Mouse (Mus musculus) lung, embryonic 14.5 days (tissue): ENCODE results near the gene Ldlr. TPM values are rescaled to one million over a fixed set of nuclear protein-coding genes. Genes with fewer than 3 reads are reported as not detected.

Experiments
- ATAC-seq: fragments of 200-750 bp; cut with Nextera tagmentation; 2 replicates; pipeline ENCODE4 v1.8.0; 2017; ENCODE audit warnings: mild to moderate bottlenecking, moderate TSS enrichment, moderate library complexity; ENCODE audit not compliant: insufficient read depth
- DNase-seq: peaks from one replicate; pipeline ENCODE4 v3.0.0-alpha.2; 2015
- H3K27ac ChIP-seq: fragments of 300-500 bp; sonication (generic); 2 replicates; pipeline ENCODE4 v1.5.1; 2014; ENCODE audit warnings: low read depth, mild to moderate bottlenecking, moderate library complexity
- H3K27me3 ChIP-seq: fragments of 300-500 bp; sonication (generic); 2 replicates; pipeline ENCODE4 v1.6.1; 2014; ENCODE audit warnings: low read length, control low read depth; ENCODE audit not compliant: insufficient read depth
- H3K36me3 ChIP-seq: fragments of 300-500 bp; sonication (generic); 2 replicates; pipeline ENCODE4 v1.6.1; 2014; ENCODE audit warnings: control low read depth; ENCODE audit not compliant: insufficient read depth
- H3K4me1 ChIP-seq: fragments of 300-500 bp; sonication (generic); 2 replicates; pipeline ENCODE4 v1.6.1; 2014; ENCODE audit warnings: antibody characterized with exemption, control low read depth; ENCODE audit not compliant: insufficient read depth
- H3K4me2 ChIP-seq: fragments of 300-500 bp; sonication (generic); 2 replicates; pipeline ENCODE4 v1.6.1; 2014; ENCODE audit warnings: mild to moderate bottlenecking
- H3K4me3 ChIP-seq: fragments of 300-500 bp; sonication (generic); 2 replicates; pipeline ENCODE4 v1.5.1; 2014; ENCODE audit warnings: low read depth, low read length
- H3K9ac ChIP-seq: fragments of 300-500 bp; sonication (generic); 2 replicates; pipeline ENCODE4 v1.6.1; 2014
- H3K9me3 ChIP-seq: fragments of 300-500 bp; sonication (generic); 2 replicates; pipeline ENCODE4 v1.6.1; 2016; ENCODE audit warnings: low read depth, low read length, control low read depth
- CTCF ChIP-seq: IDR thresholded peaks from 2 replicates; pipeline ENCODE4 v1.5.1; 2016; ENCODE audit warnings: antibody characterized with exemption, low read depth
- WGBS: fragments of 180-500 bp; shearing (Covaris S2); extraction: QIAGEN DNeasy Blood & Tissue Kit; methylation state at CpG from one replicate; pipeline ENCODE4 v1.1.7; 2014; 5-methylcytosine and 5-hydroxymethylcytosine counted together
- polyA plus RNA-seq: library from polyadenylated mRNA; unstranded; fragments of >200 nt; fragmentation: Nextera tagmentation; extraction: Ambion mirVana; gene quantifications from 2 replicates; pipeline ENCODE4 v1.2.1, GENCODE M21; 2014

Gene Ldlr
- polyA plus RNA-seq, 1 experiment from 2014 or later, result 24.4 TPM

DNA sequence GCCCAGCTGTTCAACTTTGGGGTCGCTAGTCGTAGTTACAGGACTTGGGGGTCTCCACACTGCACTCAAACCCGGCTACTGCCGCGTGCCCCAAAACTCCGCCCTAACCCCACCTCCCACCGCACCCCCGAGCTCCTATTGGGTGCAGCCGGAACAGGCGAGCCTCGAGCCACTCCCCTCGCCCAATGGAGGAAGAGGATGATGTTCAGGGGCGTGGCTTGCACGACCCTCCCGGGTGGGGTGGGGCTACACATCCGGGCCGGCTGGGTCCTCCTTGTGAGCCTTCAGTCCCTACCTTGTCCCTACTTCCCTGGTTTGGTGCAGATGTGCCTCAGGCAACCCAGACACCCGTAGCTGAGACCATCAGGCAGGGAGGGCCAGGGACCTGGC lies 859 bp downstream of the Ldlr start:
- Histone ChIP-seq H3K9me3 (no peaks in the 10 kb centered on the region), H3K4me2 (peak overlapping the region; percentile 73), H3K36me3 (peaks cover 26% of the 10 kb centered on the region; the same call in 1 of the 2 replicates), H3K27me3 (no peaks in the 10 kb centered on the region), H3K4me3 (peak overlapping the region; percentile 78), H3K27ac (peak overlapping the region; percentile 97), H3K4me1 (peaks cover 14% of the 10 kb centered on the region; the same call in 1 of the 2 replicates), H3K9ac (peak overlapping the region; percentile 69)
- under 1% methylated on average over 18 of the region's 18 CpGs for WGBS
- ATAC-seq (peak; percentile 93), DNase-seq (peak; percentile 98)
- TF ChIP-seq CTCF, result no peak

DNA sequence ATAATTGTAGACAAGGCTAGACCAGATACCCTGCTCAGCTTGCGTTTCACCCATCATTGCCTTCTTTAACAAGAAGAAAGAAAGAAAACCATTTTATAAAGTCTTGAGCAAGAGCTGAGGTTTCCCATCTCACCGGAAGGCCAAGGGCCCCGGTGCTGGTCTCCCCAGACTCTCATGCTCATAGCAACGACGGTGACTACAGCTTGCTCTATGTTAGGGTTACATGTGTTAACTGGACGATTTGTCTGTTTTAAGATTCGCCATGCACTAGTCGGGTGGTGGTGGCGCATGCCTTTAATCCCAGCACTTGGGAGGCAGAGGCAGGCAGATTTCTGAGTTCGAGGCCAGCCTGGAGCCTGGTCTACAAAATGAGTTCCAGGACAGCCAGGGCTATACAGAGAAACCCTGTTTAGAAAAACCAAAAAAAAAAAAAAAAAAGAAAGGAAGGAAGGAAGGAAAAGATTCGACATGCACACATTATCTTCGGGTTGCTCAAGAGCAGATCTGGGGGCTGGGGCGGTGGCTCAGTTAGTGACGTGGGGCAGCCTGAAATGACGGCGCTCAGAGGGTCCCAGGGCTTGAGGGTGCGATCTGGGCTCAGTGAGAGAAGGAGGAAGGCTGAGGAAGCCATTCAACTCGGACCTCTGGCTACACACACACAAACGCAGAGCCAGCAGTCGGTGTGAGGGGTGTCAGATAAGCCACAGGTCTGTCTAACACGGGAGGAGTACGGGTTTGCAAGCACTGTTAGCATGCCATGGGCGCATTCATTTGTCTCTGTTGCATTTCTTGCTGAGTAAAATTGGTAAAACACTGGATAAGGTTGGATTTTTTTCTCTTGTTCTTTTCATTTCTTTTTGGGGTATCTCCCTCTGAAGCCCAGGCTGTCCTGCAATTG lies 2.2 kb downstream of the Ldlr start:
- no peaks in the 10 kb centered on the region for H3K27me3 ChIP-seq
- peak overlapping the region; percentile 78 for H3K4me3 ChIP-seq
- H3K4me2 ChIP-seq, result peak overlapping the region; percentile 73
- H3K9me3 ChIP-seq, result no peaks in the 10 kb centered on the region
- H3K9ac ChIP-seq, result peak overlapping the region; percentile 4
- H3K27ac ChIP-seq, result peak overlapping the region; percentile 48; the same call in 1 of the 2 replicates
- 52% methylated on average over 23 of the region's 23 CpGs for WGBS
- H3K4me1 ChIP-seq, result peaks cover 14% of the 10 kb centered on the region; the same call in 1 of the 2 replicates
- ATAC-seq, result no peak
- DNase-seq, result no peak
- H3K36me3 ChIP-seq, result peaks cover 34% of the 10 kb centered on the region; the same call in 1 of the 2 replicates
- TF ChIP-seq CTCF, result no peak

DNA sequence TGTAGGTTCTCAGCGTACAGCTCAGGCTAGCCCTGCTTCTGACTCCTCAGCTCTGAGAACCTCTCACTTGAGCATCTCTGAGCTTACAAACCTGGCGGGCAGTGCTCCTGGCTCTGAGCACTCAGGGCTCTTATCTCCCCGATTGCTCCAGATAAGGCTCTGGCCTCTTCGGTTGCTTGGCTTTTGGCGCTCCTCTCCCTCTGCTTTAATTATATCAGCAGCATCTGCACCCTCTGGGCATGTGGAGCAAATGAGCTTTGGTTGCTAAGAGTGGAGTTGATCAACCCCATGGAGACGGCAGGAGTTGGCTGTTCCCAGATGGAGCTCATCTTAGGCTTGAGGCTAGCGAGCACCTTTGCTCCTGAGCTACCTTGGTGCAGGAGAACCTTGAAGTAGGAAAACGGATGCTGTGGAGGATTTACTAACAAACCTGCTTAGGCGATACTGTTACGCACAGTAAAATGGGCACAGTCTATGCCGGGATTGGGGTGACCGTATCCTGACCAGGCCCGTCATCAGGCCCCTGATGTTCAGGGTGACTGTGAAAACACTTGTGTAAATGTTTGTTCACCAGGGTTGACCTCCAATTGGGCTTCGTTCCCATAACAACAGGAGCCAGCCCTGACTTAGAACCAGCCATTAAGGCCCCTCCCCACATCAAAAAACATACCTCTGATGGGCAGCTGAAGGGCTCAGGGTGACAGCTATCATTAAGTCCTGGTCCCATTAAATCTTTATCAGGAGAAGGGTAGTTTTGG lies 3.1 kb downstream of the Ldlr start:
- ATAC-seq (no peak), DNase-seq (no peak)
- H3K4me1 ChIP-seq, result peaks cover 14% of the 10 kb centered on the region; the same call in 1 of the 2 replicates
- H3K9ac ChIP-seq, result peak overlapping the region; percentile 4
- peak overlapping the region; percentile 1; the same call in 1 of the 2 replicates for H3K4me3 ChIP-seq
- H3K27ac ChIP-seq, result peak overlapping the region; percentile 48
- H3K27me3 ChIP-seq, result no peaks in the 10 kb centered on the region
- H3K4me2 ChIP-seq, result peak overlapping the region; percentile 73
- 54% methylated on average over 14 of the region's 14 CpGs for WGBS
- TF ChIP-seq CTCF, result no peak
- peaks cover 36% of the 10 kb centered on the region; the same call in 1 of the 2 replicates for H3K36me3 ChIP-seq
- no peaks in the 10 kb centered on the region for H3K9me3 ChIP-seq

DNA sequence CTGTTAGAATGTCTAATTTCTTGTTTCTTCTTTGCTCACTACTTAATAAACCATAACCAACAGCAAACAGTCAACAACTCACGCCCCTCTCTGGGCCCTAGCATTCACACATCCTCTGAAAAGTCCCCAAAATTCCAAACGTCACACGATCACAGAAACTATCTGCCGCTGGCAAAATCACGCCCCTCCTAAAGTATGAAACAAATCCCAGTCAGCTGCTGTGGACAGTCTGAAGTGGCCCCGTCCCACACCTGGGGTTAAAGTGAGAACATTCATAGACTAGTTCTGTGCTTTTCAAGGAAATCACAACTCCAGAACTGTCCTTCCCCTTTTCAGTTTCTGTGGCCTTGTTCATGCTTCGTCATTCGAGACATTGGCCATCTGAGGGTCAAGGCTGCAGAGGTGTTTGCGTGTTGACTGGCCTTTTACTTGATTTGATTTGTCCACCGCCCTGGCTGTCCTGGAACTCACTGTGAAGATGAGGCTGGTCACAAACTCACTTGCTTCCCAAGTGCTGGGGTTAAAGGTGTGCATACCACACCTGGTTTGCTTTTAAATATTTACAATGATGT lies 5.1 kb downstream of the Ldlr start:
- Histone ChIP-seq H3K27ac (no peak overlapping the region), H3K4me3 (no peak overlapping the region), H3K9me3 (no peaks in the 10 kb centered on the region), H3K36me3 (peaks cover 55% of the 10 kb centered on the region), H3K4me1 (peaks cover 14% of the 10 kb centered on the region; the same call in 1 of the 2 replicates), H3K4me2 (no peak overlapping the region), H3K27me3 (no peaks in the 10 kb centered on the region), H3K9ac (no peak overlapping the region)
- DNase-seq (no peak), ATAC-seq (no peak)
- 79% methylated on average over 10 of the region's 10 CpGs for WGBS
- TF ChIP-seq CTCF, result no peak

DNA sequence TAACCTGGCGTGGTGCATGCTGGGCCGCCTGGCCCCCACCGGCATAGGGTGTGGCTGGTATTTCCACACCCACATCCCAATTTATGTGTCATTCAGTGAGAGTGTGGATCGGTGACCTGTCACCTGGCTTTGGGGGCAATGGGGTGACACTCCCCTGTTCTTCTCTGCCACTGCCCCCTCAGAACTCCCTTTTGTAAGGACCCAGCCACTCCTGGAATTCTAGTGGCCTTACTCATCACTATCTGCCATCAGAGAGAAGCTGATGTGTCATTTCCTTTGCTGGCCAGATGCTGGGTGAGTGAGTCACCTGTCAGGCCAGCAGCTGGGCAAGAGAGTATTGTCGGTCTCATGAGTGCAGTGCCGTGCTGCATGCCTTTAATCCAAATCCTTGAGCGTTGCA lies 6.0 kb downstream of the Ldlr start:
- peaks cover 65% of the 10 kb centered on the region for H3K36me3 ChIP-seq
- no peak for DNase-seq
- no peak overlapping the region for H3K4me3 ChIP-seq
- no peak overlapping the region for H3K4me2 ChIP-seq
- ATAC-seq, result no peak
- H3K27ac ChIP-seq, result no peak overlapping the region
- H3K4me1 ChIP-seq, result peaks cover 14% of the 10 kb centered on the region; the same call in 1 of the 2 replicates
- no peaks in the 10 kb centered on the region for H3K27me3 ChIP-seq
- no peaks in the 10 kb centered on the region for H3K9me3 ChIP-seq
- no peak overlapping the region for H3K9ac ChIP-seq
- 86% methylated on average over 7 of the region's 7 CpGs for WGBS
- no peak for TF ChIP-seq CTCF

DNA sequence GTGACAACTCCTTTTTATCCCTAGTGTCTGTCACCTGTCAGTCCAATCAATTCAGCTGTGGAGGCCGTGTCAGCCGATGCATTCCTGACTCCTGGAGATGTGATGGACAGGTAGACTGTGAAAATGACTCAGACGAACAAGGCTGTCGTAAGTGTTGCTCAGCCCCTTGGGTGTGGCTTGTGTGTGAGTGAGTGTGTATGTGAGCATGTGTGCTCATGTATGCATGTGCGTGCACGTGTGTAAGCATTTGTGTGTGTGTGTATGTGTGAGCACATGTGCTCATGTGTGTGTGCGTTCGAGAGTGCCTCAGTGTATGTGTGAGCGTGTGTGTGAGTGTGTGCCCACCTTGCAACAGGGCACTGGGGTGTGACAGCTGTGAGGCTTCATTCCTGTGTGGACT lies 9.0 kb downstream of the Ldlr start:
- no peak for TF ChIP-seq CTCF
- no peak overlapping the region for H3K9ac ChIP-seq
- H3K27me3 ChIP-seq, result no peaks in the 10 kb centered on the region
- H3K27ac ChIP-seq, result no peak overlapping the region
- H3K4me3 ChIP-seq, result no peak overlapping the region
- no peak overlapping the region for H3K4me2 ChIP-seq
- H3K9me3 ChIP-seq, result no peaks in the 10 kb centered on the region
- H3K4me1 ChIP-seq, result no peaks in the 10 kb centered on the region
- WGBS, result 92% methylated on average over 9 of the region's 9 CpGs
- no peak for ATAC-seq
- H3K36me3 ChIP-seq, result peaks cover 76% of the 10 kb centered on the region
- DNase-seq, result no peak

DNA sequence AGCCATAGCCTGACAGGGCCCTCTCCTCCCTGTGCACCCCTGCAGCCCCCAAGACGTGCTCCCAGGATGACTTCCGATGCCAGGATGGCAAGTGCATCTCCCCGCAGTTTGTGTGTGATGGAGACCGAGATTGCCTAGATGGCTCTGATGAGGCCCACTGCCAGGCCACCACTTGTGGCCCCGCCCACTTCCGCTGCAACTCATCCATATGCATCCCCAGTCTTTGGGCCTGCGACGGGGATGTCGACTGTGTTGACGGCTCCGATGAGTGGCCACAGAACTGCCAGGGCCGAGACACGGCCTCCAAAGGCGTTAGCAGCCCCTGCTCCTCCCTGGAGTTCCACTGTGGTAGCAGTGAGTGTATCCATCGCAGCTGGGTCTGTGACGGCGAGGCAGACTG lies 10.2 kb downstream of the Ldlr start:
- no peak for ATAC-seq
- no peaks in the 10 kb centered on the region for H3K4me1 ChIP-seq

More for the DNA sequence above, 10.2 kb downstream of the Ldlr start:
- Histone ChIP-seq H3K4me2 (no peak overlapping the region), H3K36me3 (peaks cover 82% of the 10 kb centered on the region), H3K27me3 (no peaks in the 10 kb centered on the region), H3K27ac (no peak overlapping the region), H3K4me3 (no peak overlapping the region), H3K9ac (no peak overlapping the region), H3K9me3 (no peaks in the 10 kb centered on the region)
- no peak for DNase-seq
- 91% methylated on average over 17 of the region's 17 CpGs for WGBS
- TF ChIP-seq CTCF, result no peak
